Mouse (Mus musculus) retina, embryonic 14.5 days (tissue): ENCODE data around the gene Rnps1.

ENCODE experiments used
- DNase-seq: peaks from one replicate; pipeline ENCODE4 v3.0.0-alpha.2; 2015; ENCODE audit warnings: low spot score

The Rnps1 gene

GRCm38 (mm10) chr17:24470701-24471527, 56.5 kb downstream of the Rnps1 start:
- peak; percentile 49 for DNase-seq

DNA sequence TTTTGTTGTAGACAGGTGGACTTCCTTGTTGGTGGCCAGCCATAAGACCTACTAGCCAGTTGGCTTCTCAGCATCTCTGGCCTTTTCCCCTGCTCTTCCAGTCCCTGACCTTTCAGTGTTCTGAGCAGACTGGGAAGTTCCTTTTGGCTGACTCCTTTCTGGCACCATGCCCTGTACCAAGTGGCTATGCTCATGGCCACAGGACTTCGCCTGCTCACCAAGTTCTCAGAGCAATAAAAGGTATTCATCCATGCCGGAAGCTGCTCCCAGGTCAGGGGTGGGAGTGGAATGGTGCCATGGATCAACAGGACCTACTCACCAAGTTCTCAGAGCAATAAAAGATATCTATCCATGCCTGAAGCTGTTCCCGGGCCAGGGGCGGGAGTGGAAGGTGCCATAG, 58.1 kb downstream of the Rnps1 start:
- no peak for DNase-seq

GRCm38 (mm10) chr17:24473612-24474275, 59.4 kb downstream of the Rnps1 start, which contains the start of gene Bricd5:
TSS of gene Bricd5 (plus strand) at chr17:24473884.
- no peak for DNase-seq

- no peak for DNase-seq
These were observed 60.2 kb downstream of the Rnps1 start for GRCm38 (mm10) chr17:24474557-24474956.
